Mouse (Mus musculus) lung, postnatal 0 days (tissue): Measurements from ENCODE around the gene B3galt4.
"Not testable (repeated sequence)": the region's sequence is repeated elsewhere in the genome, so short reads cannot be mapped to it uniquely, and the experiment has no call there.

Experiments used
- CTCF ChIP-seq: IDR thresholded peaks from 2 replicates; pipeline ENCODE4 v1.5.1; 2016; ENCODE audit warnings: antibody characterized with exemption, mild to moderate bottlenecking
- EP300 ChIP-seq: IDR thresholded peaks from 2 replicates; pipeline ENCODE4 v1.6.1; 2016; ENCODE audit warnings: antibody characterized with exemption, mild to moderate bottlenecking, control low read depth

DNA sequence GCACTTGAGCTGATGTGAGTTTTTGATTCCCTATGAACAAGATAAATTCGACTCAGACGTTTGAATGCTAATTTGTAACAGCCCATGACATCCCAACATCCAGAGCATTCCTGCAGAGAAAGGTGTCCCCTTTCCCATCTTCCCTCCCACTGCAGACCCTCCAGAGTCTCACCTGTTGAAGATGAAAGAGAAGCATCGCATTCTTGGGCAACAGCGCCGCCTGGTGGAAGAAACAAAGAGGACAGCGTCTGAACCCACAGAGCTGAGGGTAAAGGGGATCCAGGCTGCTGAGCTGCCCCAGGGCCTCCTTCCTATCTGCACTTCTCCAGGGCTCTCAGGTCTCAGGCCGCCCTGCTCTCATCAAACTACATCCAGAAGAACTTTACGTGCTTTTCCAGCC lies 30.8 kb upstream of the B3galt4 start:
- not testable (repeated sequence) for TF ChIP-seq EP300
- TF ChIP-seq CTCF = peak; percentile 88
